Mouse (Mus musculus) thymus, adult 2 months (tissue): ENCODE measurements around the gene Ankrd55.

Source experiments
- CTCF ChIP-seq: fragments of 200-500 bp; IDR thresholded peaks from 2 replicates; pipeline ENCODE4 v1.5.1; 2012; ENCODE audit warnings: mild to moderate bottlenecking, control low read depth, low read length, moderate library complexity, borderline replicate concordance; ENCODE audit not compliant: control insufficient read depth, poor library complexity, insufficient read depth; ENCODE audit errors: extremely low read depth
- POLR2A ChIP-seq: fragments of 200-500 bp; IDR thresholded peaks from 2 replicates; pipeline ENCODE4 v1.6.1; 2012; ENCODE audit warnings: mild to moderate bottlenecking, low read length, control low read depth, moderate library complexity; ENCODE audit not compliant: control insufficient read depth, poor library complexity, insufficient read depth; ENCODE audit errors: extremely low read depth

- TF ChIP-seq CTCF (no peak), POLR2A (no peak)
Observed at GRCm38 (mm10) chr13:112381476-112381875, 93.2 kb downstream of the Ankrd55 start.
